Mouse (Mus musculus): ENCODE results near the gene Ap1b1. TPM values are rescaled to one million over a fixed set of nuclear protein-coding genes. Genes with fewer than 3 reads are reported as not detected.

Gene Ap1b1
- polyA plus RNA-seq, 1 experiment from 2014 or later = 82.7 TPM

DNA sequence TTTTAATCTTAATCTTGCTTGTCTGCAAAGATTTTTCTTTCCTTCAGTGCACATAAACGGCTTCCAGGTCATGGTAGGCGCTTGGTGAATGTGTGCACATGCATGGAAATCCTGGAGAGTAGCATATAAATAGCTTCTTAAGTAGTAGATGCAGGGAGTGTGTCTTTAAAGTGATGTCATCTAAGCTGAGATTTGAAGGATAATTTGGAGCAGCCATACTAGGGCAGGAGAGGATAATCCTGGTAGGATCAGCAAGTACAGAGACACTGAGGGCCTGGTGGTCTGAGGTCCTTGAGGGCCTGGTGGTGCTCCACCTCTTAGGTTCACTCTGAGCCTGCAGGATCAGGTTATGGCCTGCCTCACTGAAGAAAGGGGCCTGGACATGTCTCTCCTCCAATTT, 5.8 kb downstream of the Ap1b1 start:
- ATAC-seq (ENCODE audit: low FRiP score, low read depth) = no peak
- H3K9ac ChIP-seq = no peak overlapping the region
- H3K4me2 ChIP-seq (replicated peaks) = no peak overlapping the region
- 85% methylated on average over 2 of the region's 2 CpGs for WGBS
- H3K9me3 ChIP-seq = no peaks in the 10 kb centered on the region
- peaks cover 9% of the 10 kb centered on the region for H3K4me1 ChIP-seq
- no peaks in the 10 kb centered on the region for H3K27me3 ChIP-seq (replicated peaks)
- H3K4me3 ChIP-seq = no peak overlapping the region
- peaks cover 7% of the 10 kb centered on the region; the same call in 1 of the 2 replicates for H3K36me3 ChIP-seq
- no peak overlapping the region for H3K27ac ChIP-seq

DNA sequence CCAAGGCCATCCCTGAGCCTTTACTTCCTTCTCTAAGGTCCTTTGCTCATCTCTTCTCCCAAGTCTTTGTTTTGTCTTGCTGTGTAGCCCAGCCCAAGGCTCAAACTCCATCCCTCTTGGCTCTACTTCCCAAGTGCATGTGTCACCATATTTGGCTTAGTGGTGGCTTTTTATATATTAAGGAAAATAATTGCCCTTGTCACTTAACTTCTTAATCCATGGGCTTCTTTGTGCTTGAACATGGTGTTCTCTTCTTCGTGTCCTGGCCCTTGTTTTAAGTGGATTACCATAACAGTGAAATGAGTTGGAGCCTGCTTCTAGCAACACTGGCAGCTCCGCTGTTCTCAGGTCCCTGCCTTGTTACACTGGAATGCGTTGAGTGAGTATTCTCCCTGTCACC, 9.1 kb downstream of the Ap1b1 start:
- no peak overlapping the region for H3K9ac ChIP-seq
- no peak for ATAC-seq (ENCODE audit: low FRiP score, low read depth)
- no peak overlapping the region for H3K27ac ChIP-seq
- no peaks in the 10 kb centered on the region for H3K36me3 ChIP-seq
- no peak overlapping the region for H3K4me2 ChIP-seq (replicated peaks)
- H3K27me3 ChIP-seq (replicated peaks) = no peaks in the 10 kb centered on the region
- no peaks in the 10 kb centered on the region for H3K9me3 ChIP-seq
- WGBS = 90% methylated on average over 3 of the region's 3 CpGs
- H3K4me3 ChIP-seq = no peak overlapping the region
- H3K4me1 ChIP-seq = peaks cover 8% of the 10 kb centered on the region; the same call in 1 of the 2 replicates

DNA sequence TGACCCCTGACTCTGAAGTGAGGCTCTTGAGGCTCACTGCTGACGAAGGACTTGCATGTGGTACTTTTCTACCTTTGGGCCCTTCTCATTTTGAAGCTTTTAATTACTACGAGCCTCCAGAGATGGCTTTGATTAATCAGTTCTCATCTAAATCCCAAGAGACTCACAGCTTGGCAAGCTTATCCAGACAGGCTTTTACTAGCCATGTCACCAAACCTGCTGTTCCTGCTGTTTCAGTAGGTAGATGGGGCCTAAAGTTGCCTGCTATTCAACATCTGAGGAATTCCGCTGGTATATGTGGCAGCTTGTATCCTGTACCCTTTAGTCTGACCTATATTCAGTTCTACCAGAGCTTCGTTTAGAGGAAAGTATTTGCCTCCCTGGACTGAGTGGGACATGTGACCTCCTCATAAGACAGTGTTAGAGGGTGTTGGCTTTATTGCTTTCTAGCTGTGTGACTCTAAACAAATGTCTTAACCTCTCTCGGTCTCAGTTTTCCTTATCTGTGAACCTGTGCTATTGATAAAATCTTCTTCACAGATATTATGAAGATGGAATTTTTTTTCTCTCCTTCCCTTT, 10.1 kb downstream of the Ap1b1 start:
- no peak for ATAC-seq (ENCODE audit: low FRiP score, low read depth)
- H3K27ac ChIP-seq = no peak overlapping the region
- no peak overlapping the region for H3K4me3 ChIP-seq
- H3K9me3 ChIP-seq = no peaks in the 10 kb centered on the region
- no peak overlapping the region for H3K4me2 ChIP-seq (replicated peaks)
- WGBS = 87% methylated on average over 5 of the region's 5 CpGs
- H3K27me3 ChIP-seq (replicated peaks) = no peaks in the 10 kb centered on the region
- no peak overlapping the region for H3K9ac ChIP-seq
- peaks cover 7% of the 10 kb centered on the region; the same call in 1 of the 2 replicates for H3K36me3 ChIP-seq
- peaks cover 8% of the 10 kb centered on the region; the same call in 1 of the 2 replicates for H3K4me1 ChIP-seq

DNA sequence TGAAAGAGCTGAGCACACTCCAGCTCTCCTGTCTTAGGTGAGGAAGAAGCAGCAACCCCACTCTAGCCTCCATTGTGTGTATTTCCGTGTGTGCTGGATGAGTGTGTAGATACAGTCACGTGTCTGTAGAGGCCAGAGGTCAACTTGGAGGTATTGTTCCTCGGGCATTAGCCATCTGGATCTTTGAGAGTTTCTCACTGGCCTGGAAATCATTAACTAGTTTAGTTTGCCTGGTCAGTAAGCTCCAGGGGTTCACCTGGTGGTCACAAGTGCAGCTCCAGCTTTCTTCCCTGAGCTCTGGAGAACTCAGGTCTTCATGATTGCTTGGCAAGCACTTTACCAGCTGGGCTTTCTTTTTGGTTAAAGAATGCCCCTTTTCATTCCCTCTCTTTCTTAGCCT, 11.7 kb downstream of the Ap1b1 start:
- WGBS = 9% methylated on average over 3 of the region's 3 CpGs
- ATAC-seq (ENCODE audit: low FRiP score, low read depth) = no peak
- no peaks in the 10 kb centered on the region for H3K9me3 ChIP-seq

DNA sequence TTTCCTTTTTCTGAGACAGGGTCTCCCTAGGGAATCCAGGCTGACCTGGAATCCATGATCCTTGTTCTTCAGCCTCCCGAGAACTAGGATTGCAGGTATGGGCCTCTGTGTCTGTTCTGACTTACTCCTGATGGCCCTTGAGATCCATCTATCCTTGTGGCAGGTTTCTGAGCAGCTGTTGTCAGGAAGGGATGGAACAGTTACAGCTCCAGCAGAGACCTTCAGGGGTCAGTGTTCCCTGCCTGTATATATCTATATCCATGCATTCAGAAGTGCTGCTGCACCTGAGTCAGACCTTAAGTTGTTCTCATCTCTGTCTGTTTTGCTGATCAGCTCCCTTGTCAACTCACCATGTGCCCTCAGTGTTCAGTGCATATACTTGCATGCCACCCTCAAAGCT, 12.1 kb downstream of the Ap1b1 start:
- H3K27ac ChIP-seq = no peak overlapping the region
- no peak overlapping the region for H3K9ac ChIP-seq
- no peak overlapping the region for H3K4me3 ChIP-seq
- no peak overlapping the region for H3K4me2 ChIP-seq (replicated peaks)
- WGBS = 38% methylated on average over 1 of the region's 1 CpGs
- H3K27me3 ChIP-seq (replicated peaks) = no peaks in the 10 kb centered on the region
- H3K9me3 ChIP-seq = no peaks in the 10 kb centered on the region
- ATAC-seq (ENCODE audit: low FRiP score, low read depth) = no peak
- peaks cover 8% of the 10 kb centered on the region; the same call in 1 of the 2 replicates for H3K4me1 ChIP-seq
- H3K36me3 ChIP-seq = peaks cover 17% of the 10 kb centered on the region; the same call in 1 of the 2 replicates

More for the DNA sequence above, 11.7 kb downstream of the Ap1b1 start:
- peaks cover 17% of the 10 kb centered on the region; the same call in 1 of the 2 replicates for H3K36me3 ChIP-seq
- no peak overlapping the region for H3K4me2 ChIP-seq (replicated peaks)
- no peak overlapping the region for H3K9ac ChIP-seq
- no peak overlapping the region for H3K4me3 ChIP-seq
- peaks cover 8% of the 10 kb centered on the region; the same call in 1 of the 2 replicates for H3K4me1 ChIP-seq
- H3K27ac ChIP-seq = no peak overlapping the region
- no peaks in the 10 kb centered on the region for H3K27me3 ChIP-seq (replicated peaks)

DNA sequence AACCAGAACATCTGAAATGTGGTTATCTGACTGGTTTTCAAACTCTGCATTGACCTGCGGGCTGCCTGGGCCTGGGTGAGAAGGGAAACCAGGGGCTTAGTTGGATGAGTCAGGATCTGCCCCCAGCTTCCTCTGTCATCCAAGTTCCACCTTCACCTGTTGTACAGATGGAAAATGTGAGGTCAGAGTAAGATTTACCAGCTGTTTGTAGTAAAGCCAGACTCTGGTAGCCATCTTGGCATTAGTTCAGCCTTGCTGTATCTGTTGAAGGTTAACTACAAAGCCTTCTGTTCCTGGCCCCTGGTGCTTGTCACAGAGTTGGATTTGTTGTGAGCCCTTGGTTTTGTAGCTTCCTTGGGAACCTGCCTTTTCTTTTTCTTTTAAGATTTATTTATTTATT, 13.6 kb downstream of the Ap1b1 start:
- Histone ChIP-seq H3K27me3 (replicated peaks) (no peaks in the 10 kb centered on the region), H3K9ac (no peak overlapping the region), H3K9me3 (no peaks in the 10 kb centered on the region), H3K4me1 (peaks cover 8% of the 10 kb centered on the region; the same call in 1 of the 2 replicates), H3K36me3 (peaks cover 17% of the 10 kb centered on the region; the same call in 1 of the 2 replicates), H3K4me3 (no peak overlapping the region), H3K27ac (no peak overlapping the region), H3K4me2 (replicated peaks) (no peak overlapping the region)
- ATAC-seq (ENCODE audit: low FRiP score, low read depth) = no peak
- WGBS = 91% methylated on average over 1 of the region's 1 CpGs

DNA sequence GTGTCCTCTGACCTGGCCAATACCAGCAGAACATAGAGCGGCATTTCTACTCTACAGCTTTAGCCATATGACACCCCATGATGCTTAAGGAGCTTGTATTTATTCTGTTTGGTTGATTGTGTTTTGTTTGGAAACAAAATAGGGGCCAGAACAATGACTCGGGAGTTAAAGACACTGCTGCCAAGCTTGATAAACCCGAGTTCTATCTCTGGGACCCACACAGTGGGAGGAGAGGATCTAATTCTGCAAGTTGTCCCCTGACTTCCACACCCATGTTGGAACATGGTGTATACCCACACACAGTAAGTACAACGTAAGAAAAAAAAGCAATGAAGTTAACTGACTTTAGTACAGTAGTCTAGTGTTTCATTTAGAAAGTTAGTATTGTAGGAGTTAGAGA, 16.2 kb downstream of the Ap1b1 start:
- Histone ChIP-seq H3K36me3 (peaks cover 19% of the 10 kb centered on the region; the same call in 1 of the 2 replicates), H3K9me3 (no peaks in the 10 kb centered on the region), H3K9ac (no peak overlapping the region), H3K27ac (no peak overlapping the region), H3K27me3 (replicated peaks) (no peaks in the 10 kb centered on the region), H3K4me3 (no peak overlapping the region), H3K4me2 (replicated peaks) (no peak overlapping the region), H3K4me1 (peaks cover 8% of the 10 kb centered on the region; the same call in 1 of the 2 replicates)
- ATAC-seq (ENCODE audit: low FRiP score, low read depth) = no peak
- WGBS = 90% methylated on average over 4 of the region's 4 CpGs

DNA sequence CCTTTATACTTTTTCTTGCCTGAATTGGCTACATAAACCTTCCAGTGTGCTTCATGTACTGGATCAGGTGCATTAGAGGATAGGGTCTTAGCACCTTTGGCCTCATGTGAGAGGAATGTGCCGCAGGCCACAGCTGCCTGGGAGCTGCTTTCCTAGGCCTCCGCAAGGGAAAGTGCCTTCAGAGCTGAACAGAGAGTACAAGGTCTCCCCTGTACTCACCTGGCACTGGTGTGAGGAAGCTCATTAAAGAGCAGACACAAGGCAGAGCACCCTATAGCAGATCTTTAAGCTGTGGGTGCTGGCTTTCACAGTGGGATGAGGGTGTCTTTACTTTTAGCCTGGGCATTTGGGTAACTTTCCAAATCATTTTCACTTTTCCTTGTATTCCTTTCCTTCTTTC, 18.9 kb downstream of the Ap1b1 start:
- Histone ChIP-seq H3K27me3 (replicated peaks) (no peaks in the 10 kb centered on the region), H3K27ac (no peak overlapping the region), H3K9ac (no peak overlapping the region), H3K9me3 (no peaks in the 10 kb centered on the region), H3K4me2 (replicated peaks) (no peak overlapping the region), H3K4me1 (no peaks in the 10 kb centered on the region), H3K4me3 (no peak overlapping the region), H3K36me3 (peaks cover 25% of the 10 kb centered on the region)
- 94% methylated on average over 2 of the region's 2 CpGs for WGBS
- no peak for ATAC-seq (ENCODE audit: low FRiP score, low read depth)

DNA sequence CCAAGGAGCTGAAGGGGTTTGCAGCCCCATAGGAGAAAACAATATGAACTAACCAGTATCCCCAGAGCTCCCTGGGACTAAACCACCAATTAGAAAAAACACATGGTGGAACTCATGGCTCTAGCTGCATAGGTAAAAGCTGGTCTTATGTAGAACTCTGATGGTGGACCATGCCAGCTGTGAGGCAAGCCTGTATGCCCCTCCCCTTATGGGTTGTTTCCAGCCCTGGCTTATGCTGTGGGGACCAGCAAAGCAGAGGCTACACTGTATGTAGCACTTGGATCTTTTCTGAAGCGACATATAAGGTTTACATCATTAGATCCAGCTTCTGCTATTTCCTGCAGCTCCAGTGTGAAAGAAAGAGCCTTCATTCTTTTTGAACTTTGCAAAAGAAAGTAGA, 20.6 kb downstream of the Ap1b1 start:
- 92% methylated on average over 1 of the region's 1 CpGs for WGBS
- H3K36me3 ChIP-seq = peaks cover 28% of the 10 kb centered on the region
- H3K4me2 ChIP-seq (replicated peaks) = no peak overlapping the region
- no peak overlapping the region for H3K9ac ChIP-seq
- no peaks in the 10 kb centered on the region for H3K9me3 ChIP-seq
- no peak overlapping the region for H3K4me3 ChIP-seq
- no peaks in the 10 kb centered on the region for H3K27me3 ChIP-seq (replicated peaks)
- no peak for ATAC-seq (ENCODE audit: low FRiP score, low read depth)
- no peak overlapping the region for H3K27ac ChIP-seq
- H3K4me1 ChIP-seq = no peaks in the 10 kb centered on the region

DNA sequence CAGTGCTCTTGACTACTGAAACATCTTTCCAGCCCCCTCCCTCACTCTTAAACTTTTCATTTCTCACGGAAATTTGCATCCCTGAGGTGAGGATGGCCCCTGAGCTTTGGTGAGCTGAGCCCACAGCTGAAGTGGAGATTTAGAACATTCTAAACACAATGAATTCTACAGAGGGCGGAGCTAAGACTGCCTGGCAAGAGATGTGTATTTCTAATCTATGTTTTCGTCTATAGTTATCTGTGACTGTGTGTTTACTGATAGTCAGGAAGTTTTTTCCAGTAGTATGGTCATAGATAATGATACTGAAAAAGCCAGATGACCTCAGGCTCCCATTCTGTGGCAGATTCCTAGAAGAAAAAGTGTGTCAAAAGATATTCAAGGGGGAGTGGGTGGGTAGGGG, 22.2 kb downstream of the Ap1b1 start:
- H3K9me3 ChIP-seq = no peaks in the 10 kb centered on the region
- H3K27ac ChIP-seq = no peak overlapping the region
- no peaks in the 10 kb centered on the region for H3K27me3 ChIP-seq (replicated peaks)
- ATAC-seq (ENCODE audit: low FRiP score, low read depth) = no peak
- H3K4me1 ChIP-seq = no peaks in the 10 kb centered on the region
- H3K36me3 ChIP-seq = peaks cover 31% of the 10 kb centered on the region
- no peak overlapping the region for H3K4me2 ChIP-seq (replicated peaks)
- no peak overlapping the region for H3K4me3 ChIP-seq
- 94% methylated on average over 3 of the region's 3 CpGs for WGBS
- no peak overlapping the region for H3K9ac ChIP-seq

DNA sequence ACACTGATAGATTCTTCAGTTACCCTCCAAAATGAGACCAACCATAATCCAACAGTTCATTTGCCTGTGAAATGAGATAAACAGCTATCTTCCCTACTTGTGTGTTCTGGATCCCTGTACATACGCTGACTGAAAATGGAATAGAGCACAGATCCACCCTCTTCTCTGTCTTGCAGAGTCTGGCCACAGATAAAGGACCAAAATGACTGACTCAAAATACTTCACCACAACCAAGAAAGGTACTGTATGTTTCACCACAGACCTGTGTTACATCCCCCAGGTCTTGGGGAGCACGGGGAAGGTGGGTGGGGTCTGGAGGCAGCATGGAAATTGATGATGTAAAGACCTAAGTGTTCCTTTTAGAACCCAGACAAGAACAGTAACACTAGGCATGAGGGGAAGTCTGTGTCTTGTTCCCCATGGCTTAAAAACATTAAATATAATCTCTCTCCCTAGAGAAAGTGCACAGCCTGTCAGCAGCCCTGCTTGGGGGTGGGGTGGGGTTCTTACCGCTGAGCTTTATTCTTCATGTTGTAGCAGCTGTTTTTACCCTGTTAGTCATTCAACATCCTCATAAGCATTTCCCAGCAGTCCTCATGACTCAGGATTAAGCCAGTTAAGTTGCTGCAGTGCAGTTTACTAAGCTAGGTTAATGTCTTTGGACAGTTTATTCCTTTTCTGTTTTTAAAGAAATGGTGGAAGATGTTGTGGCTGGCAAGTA, 22.9 kb downstream of the Ap1b1 start:
- H3K4me1 ChIP-seq = no peaks in the 10 kb centered on the region
- no peak overlapping the region for H3K27ac ChIP-seq
- H3K9me3 ChIP-seq = no peaks in the 10 kb centered on the region
- WGBS = 89% methylated on average over 3 of the region's 3 CpGs
- no peak overlapping the region for H3K4me2 ChIP-seq (replicated peaks)
- no peaks in the 10 kb centered on the region for H3K27me3 ChIP-seq (replicated peaks)
- no peak overlapping the region for H3K4me3 ChIP-seq
- ATAC-seq (ENCODE audit: low FRiP score, low read depth) = no peak
- no peak overlapping the region for H3K9ac ChIP-seq
- H3K36me3 ChIP-seq = peaks cover 38% of the 10 kb centered on the region

DNA sequence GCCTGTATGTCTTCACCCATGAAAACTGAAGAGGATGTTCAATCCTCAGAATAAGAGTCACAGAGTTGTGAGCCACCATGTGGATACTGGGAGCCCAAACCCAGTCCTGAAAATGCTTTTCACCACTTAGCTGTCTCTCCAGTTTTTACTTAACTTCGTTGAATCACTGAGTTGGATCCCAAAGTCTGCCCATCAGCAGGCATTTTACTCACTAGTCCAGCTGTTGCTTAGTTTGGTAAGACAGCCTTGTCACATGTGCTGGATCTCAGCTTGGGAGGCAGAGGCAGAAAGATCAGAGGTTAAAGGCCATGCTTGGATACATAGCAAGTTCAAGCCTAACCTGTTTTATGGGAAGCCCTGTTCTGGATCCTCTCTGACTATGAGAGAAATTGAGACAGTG, 23.6 kb downstream of the Ap1b1 start:
- WGBS = 96% methylated on average over 1 of the region's 1 CpGs
- H3K4me1 ChIP-seq = no peaks in the 10 kb centered on the region
- no peak overlapping the region for H3K4me3 ChIP-seq
- H3K27ac ChIP-seq = no peak overlapping the region
- H3K36me3 ChIP-seq = peaks cover 43% of the 10 kb centered on the region
- no peak overlapping the region for H3K9ac ChIP-seq
- no peak for ATAC-seq (ENCODE audit: low FRiP score, low read depth)
- H3K9me3 ChIP-seq = no peaks in the 10 kb centered on the region
- H3K27me3 ChIP-seq (replicated peaks) = no peaks in the 10 kb centered on the region
- no peak overlapping the region for H3K4me2 ChIP-seq (replicated peaks)

DNA sequence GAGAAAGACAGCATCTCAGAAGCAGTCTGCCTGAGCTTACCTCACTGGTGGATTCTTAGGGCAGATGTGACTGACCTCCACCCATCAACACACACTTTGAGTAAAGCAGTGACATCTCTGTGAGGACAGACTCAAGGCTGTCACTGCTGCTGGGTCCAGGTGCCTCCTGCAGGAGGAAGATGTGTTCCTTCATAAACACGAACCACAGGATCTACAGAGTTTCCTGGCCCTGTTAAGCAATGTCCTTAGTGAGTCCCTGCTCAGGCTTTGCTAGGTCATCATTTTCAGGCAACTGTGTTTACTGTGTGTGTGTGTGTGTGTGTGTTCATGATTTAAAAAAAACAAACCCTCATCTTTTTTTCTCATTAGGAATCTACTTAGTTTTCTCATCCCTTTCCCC, 24.9 kb downstream of the Ap1b1 start:
- no peak overlapping the region for H3K4me2 ChIP-seq (replicated peaks)
- peaks cover 56% of the 10 kb centered on the region for H3K36me3 ChIP-seq
- H3K9ac ChIP-seq = no peak overlapping the region
- WGBS = 74% methylated on average over 1 of the region's 1 CpGs
- H3K4me1 ChIP-seq = no peaks in the 10 kb centered on the region
- H3K27ac ChIP-seq = no peak overlapping the region
- no peak for ATAC-seq (ENCODE audit: low FRiP score, low read depth)
- no peak overlapping the region for H3K4me3 ChIP-seq
- H3K9me3 ChIP-seq = no peaks in the 10 kb centered on the region
- no peaks in the 10 kb centered on the region for H3K27me3 ChIP-seq (replicated peaks)
